Mouse (Mus musculus) right cerebral cortex, postnatal 36 days (tissue): ENCODE measurements at regions not wholly inside any gene's neighbourhood (a gene's known extent, or its start where the extent isn't known, plus 50 kb on each side); places are given as distances from the start of the nearest gene placed in this dataset.

ENCODE experiments used
- DNase-seq, 2 experiments: peaks; one replicate each; pipeline ENCODE4 v3.0.0; 2022; ENCODE audit warnings: low spot score in 2 of 2, mixed read lengths in 1 of 2

GRCm38 (mm10) chr6:31061813-31062212 lies 102.9 kb upstream of the Klf14 start:
- no peak for DNase-seq

- no peak for DNase-seq
Measured at GRCm38 (mm10) chr6:31065419-31065818, 106.5 kb upstream of the Klf14 start.

GRCm38 (mm10) chr6:31066861-31067260 lies 108.0 kb upstream of the Klf14 start:
- no peak for DNase-seq

- no peak for DNase-seq
Measured at GRCm38 (mm10) chr6:31067453-31067852, 108.6 kb upstream of the Klf14 start.

- no peak for DNase-seq
Measured at GRCm38 (mm10) chr6:31069243-31069642, 110.4 kb upstream of the Klf14 start.

- DNase-seq: no peak
Measured at GRCm38 (mm10) chr6:31070537-31070936, 111.7 kb upstream of the Klf14 start.

GRCm38 (mm10) chr6:31070966-31071365 lies 112.1 kb upstream of the Klf14 start:
- no peak for DNase-seq

- no peak for DNase-seq
Measured at GRCm38 (mm10) chr6:31072072-31072471, 113.2 kb upstream of the Klf14 start.

- no peak for DNase-seq
Measured at GRCm38 (mm10) chr6:31072559-31072958, 113.7 kb upstream of the Klf14 start.

- DNase-seq: no peak
Measured at GRCm38 (mm10) chr6:31073338-31073737, 114.5 kb upstream of the Klf14 start.

- DNase-seq: no peak
Measured at GRCm38 (mm10) chr6:31074394-31074793, 115.5 kb upstream of the Klf14 start.

- DNase-seq: no peak
Measured at GRCm38 (mm10) chr6:31075209-31075571, 116.3 kb upstream of the Klf14 start.

GRCm38 (mm10) chr6:31075572-31076477 lies 116.9 kb upstream of the Klf14 start:
- DNase-seq: no peak

GRCm38 (mm10) chr6:31076478-31076834 lies 117.6 kb upstream of the Klf14 start:
- DNase-seq: no peak

- no peak for DNase-seq
Measured at GRCm38 (mm10) chr6:31077216-31077615, 118.3 kb upstream of the Klf14 start.

- DNase-seq: no peak
Measured at GRCm38 (mm10) chr6:31077779-31078178, 118.9 kb upstream of the Klf14 start.

GRCm38 (mm10) chr6:31078413-31078812 lies 119.5 kb upstream of the Klf14 start:
- no peak for DNase-seq

GRCm38 (mm10) chr6:31079586-31080259 lies 120.8 kb upstream of the Klf14 start:
- peak in 1 of 2 experiments; percentile 58 for DNase-seq

- DNase-seq: no peak
Measured at GRCm38 (mm10) chr6:31080279-31080678, 121.4 kb upstream of the Klf14 start.

- no peak for DNase-seq
Measured at GRCm38 (mm10) chr6:31080691-31081090, 121.8 kb upstream of the Klf14 start.

GRCm38 (mm10) chr6:31081238-31081637 lies 122.4 kb upstream of the Klf14 start:
- no peak for DNase-seq

- no peak for DNase-seq
Measured at GRCm38 (mm10) chr6:31081988-31082387, 123.1 kb upstream of the Klf14 start.
